Mouse (Mus musculus) megakaryocyte, embryonic 14.5 days (primary cell): ENCODE data around the gene Pcif1.

Experiments used
- FLI1 ChIP-seq: IDR thresholded peaks from 2 replicates; pipeline ENCODE4 v1.6.1; 2012; ENCODE audit warnings: low read length, inconsistent platforms, mixed read lengths
- GATA1 ChIP-seq: IDR thresholded peaks from 3 replicates; pipeline ENCODE4 v1.6.1; 2012; ENCODE audit warnings: mixed read lengths, low read length, inconsistent platforms, borderline replicate concordance

GRCm38 (mm10) chr2:164901380-164901779 is 22.3 kb downstream of the Pcif1 start:
- TF ChIP-seq GATA1 (no peak), FLI1 (no peak)
